Mouse (Mus musculus) T-helper 1 cell (primary cell): ENCODE measurements around the gene Tas2r140.

ENCODE experiments used
- in situ Hi-C: fragments of 300-600 bp; cut with MboI, MseI; formaldehyde crosslinking; loops from one replicate; pipeline ENCODE4 v1.15.1; 2025; ENCODE audit warnings: high pct_unique_total_duplicates

Tas2r140 gene

GRCm38 (mm10) chr6:133055716-133056115 lies at the start of gene Tas2r140:
Tas2r140 (minus strand) TSS chr6:133055816.
- in situ Hi-C loops, result no loop called here

- in situ Hi-C loops, result no loop called here
Observed at GRCm38 (mm10) chr6:133104609-133104921, 48.9 kb upstream of the Tas2r140 start, which contains the start of gene Smim10l1. Smim10l1 (plus strand) TSS chr6:133104909.

GRCm38 (mm10) chr6:133102430-133102829 lies 46.8 kb upstream of the Tas2r140 start:
- in situ Hi-C loops, result no loop called here

GRCm38 (mm10) chr6:133092226-133092625 lies 36.6 kb upstream of the Tas2r140 start:
- in situ Hi-C loops, result no loop called here

GRCm38 (mm10) chr6:133037001-133037400 lies 18.6 kb downstream of the Tas2r140 start, which contains the start of gene Tas2r103:
Tas2r103 (minus strand) TSS chr6:133037101.
- in situ Hi-C loops, result no loop called here
